Mouse (Mus musculus) small intestine, adult 2 months (tissue): ENCODE measurements around the gene Heyl. TPM values are rescaled to one million over a fixed set of nuclear protein-coding genes. Genes with fewer than 3 reads are reported as not detected.
A peak's percentile ranks its signal among the peaks of the same experiment; 100 is the strongest.

Experiments used
- H3K27ac ChIP-seq: fragments of 200-500 bp; 2 replicates; pipeline ENCODE4 v1.5.1; 2012; ENCODE audit warnings: low read depth, low read length, control low read depth, inconsistent platforms; ENCODE audit not compliant: insufficient read depth
- H3K27me3 ChIP-seq: fragments of 200-500 bp; 2 replicates; pipeline ENCODE4 v1.6.1; 2012; ENCODE audit warnings: mild to moderate bottlenecking, moderate library complexity, low read length, inconsistent platforms; ENCODE audit not compliant: control insufficient read depth, insufficient read depth
- H3K36me3 ChIP-seq: fragments of 200-500 bp; 2 replicates; pipeline ENCODE4 v1.6.1; 2012; ENCODE audit warnings: mild to moderate bottlenecking, low read length, control low read depth, inconsistent platforms; ENCODE audit not compliant: control insufficient read depth, insufficient read depth
- H3K4me1 ChIP-seq: fragments of 200-500 bp; 2 replicates; pipeline ENCODE4 v1.6.1; 2012; ENCODE audit warnings: low read length, inconsistent platforms, mixed read lengths; ENCODE audit not compliant: control insufficient read depth, insufficient read depth, insufficient read length
- H3K4me3 ChIP-seq: fragments of 200-500 bp; 2 replicates; pipeline ENCODE4 v1.5.1; 2012; ENCODE audit warnings: low read depth, mild to moderate bottlenecking, control low read depth, inconsistent platforms, low read length, moderate library complexity
- CTCF ChIP-seq: fragments of 200-500 bp; IDR thresholded peaks from 2 replicates; pipeline ENCODE4 v1.5.1; 2012; ENCODE audit warnings: low read depth, mild to moderate bottlenecking, control low read depth, inconsistent platforms, low read length, moderate library complexity, mixed read lengths; ENCODE audit not compliant: insufficient replicate concordance, insufficient read length; ENCODE audit errors: extremely low read depth
- POLR2A ChIP-seq: fragments of 200-500 bp; IDR thresholded peaks from 2 replicates; pipeline ENCODE4 v1.6.1; 2012; ENCODE audit warnings: low read depth, mild to moderate bottlenecking, control low read depth, inconsistent platforms, low read length, moderate library complexity
- WGBS: fragments of 180-500 bp; shearing (Covaris S2); methylation state at CpG from one replicate; pipeline ENCODE4 v1.1.7; 2018; 5-methylcytosine and 5-hydroxymethylcytosine counted together
- polyA plus RNA-seq: library from polyadenylated mRNA; depleted of rRNA; stranded (reverse); fragments of >200 nt; gene quantifications from 2 replicates; pipeline ENCODE4 v1.2.3, GENCODE M21; 2012

The Heyl gene
- polyA plus RNA-seq, 1 experiment: 1.3 TPM

DNA sequence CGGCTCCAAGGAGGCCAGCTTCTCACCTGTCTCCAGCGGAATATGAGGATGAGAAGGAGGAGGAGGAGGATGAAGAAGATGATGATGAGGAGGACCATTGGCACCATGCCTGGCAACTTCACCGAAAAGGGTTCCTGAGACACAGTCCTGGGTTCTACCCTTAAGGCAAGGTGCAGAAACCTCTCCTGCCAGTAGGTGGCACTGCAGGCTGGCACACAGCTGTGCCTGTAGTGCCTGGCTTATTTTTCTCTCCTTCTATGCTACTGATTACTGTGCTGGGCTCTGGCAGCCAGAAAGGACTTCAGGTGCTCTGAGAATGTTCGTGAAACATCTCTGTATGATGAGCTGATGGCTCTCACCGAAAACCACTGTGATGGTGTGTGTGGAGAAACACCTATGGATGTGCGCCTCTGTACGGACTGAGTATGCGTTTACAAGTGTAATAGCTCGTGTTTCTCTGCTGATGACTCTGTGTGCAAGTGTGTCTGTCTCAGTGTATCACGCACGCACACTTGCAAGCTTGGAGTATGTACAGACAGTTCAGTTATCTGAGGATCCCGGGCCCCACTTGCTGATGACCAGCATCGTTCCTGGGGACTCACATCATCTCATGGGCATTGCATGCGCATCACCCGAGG, 13.5 kb upstream of the Heyl start:
- WGBS: 69% methylated on average over 15 of the region's 15 CpGs
- H3K4me3 ChIP-seq: no peak overlapping the region
- H3K36me3 ChIP-seq: no peaks in the 10 kb centered on the region

DNA sequence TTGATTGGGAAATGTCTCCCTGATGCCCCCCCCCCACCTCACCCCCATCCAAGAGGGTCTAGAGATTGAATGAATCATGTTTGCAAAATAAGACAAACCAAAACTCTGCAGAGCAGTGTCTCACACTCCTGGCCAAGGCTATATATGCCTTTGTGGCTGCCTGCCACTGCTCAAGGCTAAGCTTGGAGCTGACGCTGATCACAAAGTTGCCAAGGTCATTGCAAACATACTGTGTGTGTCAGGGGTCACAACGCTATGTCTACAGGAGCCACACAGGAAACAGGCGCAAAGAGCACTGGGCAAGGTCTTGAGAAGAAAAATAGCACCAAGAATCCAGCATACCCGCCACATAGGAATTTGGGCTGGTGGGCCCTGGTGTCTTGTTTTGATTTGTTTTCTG, 12.7 kb upstream of the Heyl start:
- Histone ChIP-seq H3K36me3 (no peaks in the 10 kb centered on the region), H3K27me3 (no peaks in the 10 kb centered on the region), H3K27ac (no peak overlapping the region), H3K4me3 (no peak overlapping the region), H3K4me1 (no peaks in the 10 kb centered on the region)
- 84% methylated on average over 4 of the region's 4 CpGs for WGBS
- no peak for TF ChIP-seq CTCF
- TF ChIP-seq POLR2A: no peak

More for the DNA sequence above, 13.5 kb upstream of the Heyl start:
- Histone ChIP-seq H3K27me3 (no peaks in the 10 kb centered on the region), H3K4me1 (no peaks in the 10 kb centered on the region), H3K27ac (no peak overlapping the region)
- peak; percentile 88 for TF ChIP-seq CTCF
- no peak for TF ChIP-seq POLR2A

DNA sequence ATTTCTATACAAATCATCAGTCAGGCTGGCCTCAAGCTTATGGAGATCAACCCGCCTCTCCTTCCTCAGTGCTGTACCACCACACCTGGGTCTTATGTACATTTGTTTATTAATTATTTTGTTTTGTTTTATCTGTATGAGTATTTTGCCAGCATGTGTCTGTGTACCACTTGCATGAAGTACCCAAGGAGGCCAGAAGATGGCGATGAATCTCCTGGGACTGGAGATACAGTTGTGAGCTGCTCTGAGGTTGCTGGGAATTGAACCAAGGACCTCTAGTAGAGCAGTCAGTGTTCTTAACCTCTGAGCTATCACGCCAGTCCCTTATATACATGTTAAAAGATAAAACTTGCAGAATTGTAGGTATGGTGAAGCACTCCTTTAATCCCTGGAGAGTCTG, 10.0 kb upstream of the Heyl start:
- WGBS: 74% methylated on average over 3 of the region's 3 CpGs
- Histone ChIP-seq H3K4me1 (no peaks in the 10 kb centered on the region; the same call in 1 of the 2 replicates), H3K27ac (no peak overlapping the region), H3K36me3 (no peaks in the 10 kb centered on the region), H3K4me3 (no peak overlapping the region), H3K27me3 (no peaks in the 10 kb centered on the region)
- no peak for TF ChIP-seq POLR2A
- TF ChIP-seq CTCF: peak; percentile 36; the same call in 1 of the 2 replicates

DNA sequence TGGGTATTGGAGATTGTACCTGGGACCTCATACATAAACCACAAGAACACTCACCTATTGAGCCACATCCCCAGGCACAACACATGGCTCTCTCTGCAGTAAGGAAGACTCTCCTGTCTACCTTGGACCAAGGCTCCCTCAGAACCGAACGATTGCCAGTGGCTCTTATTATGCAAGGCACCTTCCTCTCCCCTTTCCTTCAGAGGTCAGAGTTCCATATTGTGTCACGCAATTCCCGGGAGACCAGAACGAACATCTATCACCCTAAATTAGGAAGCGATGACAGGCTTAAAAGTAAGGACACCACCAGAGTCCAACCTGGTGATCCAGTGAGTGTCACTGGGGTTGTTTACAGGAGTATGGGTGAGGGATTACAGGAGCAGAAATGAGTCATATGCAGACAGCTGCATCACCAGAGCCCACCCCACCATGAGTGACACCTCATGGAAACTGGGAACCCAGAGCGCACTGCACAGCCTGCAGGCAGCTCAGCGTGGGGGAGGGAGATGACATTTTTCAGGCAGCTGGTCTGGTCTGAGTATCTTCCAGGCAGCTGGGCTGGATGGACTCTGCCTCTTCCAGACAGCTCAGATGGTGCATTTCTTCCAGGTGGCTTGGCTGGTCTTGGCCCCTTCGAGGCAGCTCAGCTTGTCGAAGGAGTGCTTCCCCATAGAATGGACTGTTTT, 7.5 kb upstream of the Heyl start:
- 36% methylated on average over 10 of the region's 10 CpGs for WGBS

DNA sequence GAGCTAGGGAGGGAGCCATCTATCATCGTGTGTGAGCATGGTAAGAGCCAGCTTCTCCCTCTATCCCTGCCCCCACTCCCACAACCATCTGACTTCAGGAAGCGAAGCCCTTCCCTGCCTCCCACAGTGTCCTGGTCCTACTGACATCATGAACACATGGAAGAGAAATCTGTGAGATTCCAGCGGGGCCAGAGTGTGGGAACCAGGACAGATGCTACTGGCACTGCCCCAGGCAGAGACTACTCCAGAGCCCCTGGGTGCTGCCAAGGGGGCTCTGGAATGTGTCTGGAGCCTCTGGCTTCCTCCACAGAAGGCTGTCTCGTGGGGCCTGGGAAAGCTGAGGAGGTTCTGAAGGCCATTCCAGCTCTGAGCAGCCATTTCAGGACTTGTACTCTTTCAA, 5.6 kb upstream of the Heyl start:
- no peak overlapping the region for H3K4me3 ChIP-seq
- no peak overlapping the region for H3K27ac ChIP-seq

More for the DNA sequence above, 7.5 kb upstream of the Heyl start:
- TF ChIP-seq CTCF (no peak), POLR2A (no peak)
- no peaks in the 10 kb centered on the region for H3K27me3 ChIP-seq
- no peak overlapping the region for H3K27ac ChIP-seq
- no peaks in the 10 kb centered on the region; the same call in 1 of the 2 replicates for H3K4me1 ChIP-seq
- H3K4me3 ChIP-seq: no peak overlapping the region
- no peaks in the 10 kb centered on the region for H3K36me3 ChIP-seq

DNA sequence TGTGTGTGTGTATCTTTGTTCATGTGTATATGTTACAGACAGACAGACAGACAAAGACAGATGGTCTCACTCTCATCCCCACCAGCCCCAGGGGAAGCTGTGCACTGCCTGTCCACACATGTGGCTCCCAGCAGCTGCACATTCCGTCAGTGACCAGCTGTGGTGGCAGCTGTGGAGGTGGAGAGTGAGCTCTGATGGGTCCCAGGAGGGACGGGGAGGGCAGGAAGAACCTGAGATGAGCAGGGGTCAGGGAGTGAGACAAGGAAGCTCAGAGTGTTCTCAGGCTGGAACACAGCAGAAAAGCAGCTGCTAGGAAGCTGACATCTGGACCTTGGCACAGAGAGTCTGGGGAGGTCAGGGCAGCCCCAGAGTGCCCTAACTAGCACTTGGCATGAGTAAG, 5.1 kb upstream of the Heyl start:
- no peak overlapping the region for H3K4me3 ChIP-seq
- H3K27ac ChIP-seq: no peak overlapping the region
- WGBS: 45% methylated on average over 2 of the region's 2 CpGs
- no peaks in the 10 kb centered on the region for H3K36me3 ChIP-seq
- H3K27me3 ChIP-seq: peaks cover under 1% of the 10 kb centered on the region; the same call in 1 of the 2 replicates
- TF ChIP-seq POLR2A (no peak), CTCF (no peak)
- H3K4me1 ChIP-seq: no peaks in the 10 kb centered on the region; the same call in 1 of the 2 replicates

More for the DNA sequence above, 5.6 kb upstream of the Heyl start:
- 76% methylated on average over 4 of the region's 4 CpGs for WGBS
- H3K36me3 ChIP-seq: no peaks in the 10 kb centered on the region
- H3K4me1 ChIP-seq: no peaks in the 10 kb centered on the region; the same call in 1 of the 2 replicates
- TF ChIP-seq POLR2A (no peak), CTCF (no peak)
- no peaks in the 10 kb centered on the region for H3K27me3 ChIP-seq

DNA sequence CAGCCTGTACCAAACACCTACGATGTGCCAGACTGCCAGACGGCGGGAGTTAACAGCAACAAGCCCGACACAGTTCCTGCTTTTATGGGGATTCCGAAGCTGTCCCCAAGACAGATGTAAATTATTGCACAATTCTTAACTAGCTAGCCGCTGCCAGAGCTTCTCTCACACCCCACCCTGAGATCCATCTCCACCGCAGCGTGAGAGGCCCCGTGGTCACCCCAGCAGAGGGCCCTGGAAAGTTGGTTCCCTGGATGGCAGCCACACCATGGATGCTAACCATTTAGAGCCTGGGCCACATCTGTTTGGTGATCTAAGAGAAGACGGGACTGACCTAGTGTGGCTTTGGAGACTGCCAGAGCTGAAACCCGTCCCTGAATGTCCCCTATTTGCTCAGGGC, 4.2 kb upstream of the Heyl start:
- 39% methylated on average over 11 of the region's 11 CpGs for WGBS
- H3K27me3 ChIP-seq: peaks cover 8% of the 10 kb centered on the region; the same call in 1 of the 2 replicates
- no peaks in the 10 kb centered on the region for H3K36me3 ChIP-seq
- no peak overlapping the region for H3K27ac ChIP-seq
- no peak for TF ChIP-seq POLR2A
- TF ChIP-seq CTCF: no peak
- no peak overlapping the region for H3K4me3 ChIP-seq
- no peaks in the 10 kb centered on the region; the same call in 1 of the 2 replicates for H3K4me1 ChIP-seq
